Mouse (Mus musculus) hematopoietic multipotent progenitor cell, adult 10-12 weeks (in vitro differentiated cells): ENCODE data around the gene Mns1. TPM values are rescaled to one million over a fixed set of nuclear protein-coding genes. Genes with fewer than 3 reads are reported as not detected.

Experiments used
- polyA plus RNA-seq: library from polyadenylated mRNA; stranded (reverse); fragments of >175 nt; gene quantifications from 2 replicates; pipeline ENCODE4 v1.2.3, GENCODE M21; 2012; ENCODE audit warnings: low replicate concordance

Mns1 gene
- polyA plus RNA-seq: 0.11 and 5.7 TPM in 2 replicates

GRCm38 (mm10) chr9:72437822-72438701 lies at the start of gene Mns1:
Gene Mns1, plus strand, starts transcription at chr9:72438011.

GRCm38 (mm10) chr9:72492194-72492565 lies 54.4 kb downstream of the Mns1 start, which contains the start of gene Tex9:
Gene Tex9, minus strand, starts transcription at chr9:72492212.

Other genes with a start within 250 kb of the Mns1 start
- gene Zfp280d, start 163.2 kb upstream of the Mns1 start, polyA plus RNA-seq: 1.2 and 10.4 TPM in 2 replicates
- 2.7 and 5.8 TPM in 2 replicates for gene Tex9, start 54.2 kb downstream of the Mns1 start, polyA plus RNA-seq
- 28.5 and 51.1 TPM in 2 replicates for gene Rfx7, start 94.2 kb downstream of the Mns1 start, polyA plus RNA-seq
- gene Nedd4, start 224.3 kb downstream of the Mns1 start, polyA plus RNA-seq: 2.3 and 26.3 TPM in 2 replicates